Mouse (Mus musculus) liver, postnatal 0 days (tissue): ENCODE data around the gene Hsh2d.

Source experiments
- CTCF ChIP-seq: sonication (generic); IDR thresholded peaks from 2 replicates; pipeline ENCODE4 v1.5.1; 2016; ENCODE audit warnings: antibody characterized with exemption, low read depth
- EP300 ChIP-seq: IDR thresholded peaks from 2 replicates; pipeline ENCODE4 v1.6.1; 2016; ENCODE audit warnings: antibody characterized with exemption, low read depth, mild to moderate bottlenecking

DNA sequence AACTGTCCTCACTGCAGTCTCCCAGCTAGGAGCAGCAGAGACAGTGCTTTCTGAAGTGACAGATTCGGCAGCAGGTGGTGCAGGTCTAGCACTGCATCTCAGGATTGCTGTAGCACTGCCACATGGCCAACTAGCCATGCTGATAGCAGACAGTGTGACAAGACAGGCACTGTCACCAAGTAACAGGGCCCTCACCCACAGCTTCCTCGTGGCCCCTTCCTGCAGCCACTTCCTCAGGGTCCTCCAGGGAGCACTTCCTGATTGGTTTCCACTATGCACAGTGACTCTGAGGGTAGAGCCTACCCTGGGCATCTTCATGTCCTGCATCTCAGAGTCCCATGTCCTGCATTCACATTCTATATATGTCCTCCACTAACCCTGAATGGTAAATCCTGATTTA, 55.2 kb downstream of the Hsh2d start:
- TF ChIP-seq CTCF (no peak), EP300 (no peak)
